Mouse (Mus musculus) Patski (cell line): Measurements from ENCODE around the gene Lyst. TPM values are rescaled to one million over a fixed set of nuclear protein-coding genes. Genes with fewer than 3 reads are reported as not detected.

Experiments used
- ATAC-seq: fragments of 100-300 bp; one replicate; pipeline ENCODE4 v1.8.0; 2021
- CTCF ChIA-PET: fragments of 350-600 bp; sonication (Branson Sonifier 250); formaldehyde crosslinking; loops from one replicate; lab custom pipeline; 2022; ENCODE audit warnings: inconsistent platforms; lab: Charles Lee
- POLR2A ChIA-PET: fragments of 350-600 bp; sonication (Branson Sonifier 250); formaldehyde crosslinking; loops from one replicate; lab custom pipeline; 2022; ENCODE audit warnings: antibody characterized with exemption, inconsistent platforms; lab: Charles Lee
- DNase-seq: peaks from one replicate; pipeline ENCODE4 v3.0.0-alpha.2; 2011; ENCODE audit warnings: low read depth, low spot score
- H3K27me3 ChIP-seq: fragments of 371-371 bp; one replicate; pipeline ENCODE4 v1.5.1; 2021
- CTCF ChIP-seq: fragments of 100-300 bp; IDR thresholded peaks from one replicate; pipeline ENCODE4 v1.5.1; 2021
- in situ Hi-C: fragments of 300-500 bp; cut with MboI; formaldehyde crosslinking; loops from 3 replicates; pipeline ENCODE4 v1.11.1; 2018; ENCODE audit warnings: low pct_unique_long_range_greater_than_20kb, mixed read lengths
- polyA plus RNA-seq: library from polyadenylated mRNA; unstranded; gene quantifications from one replicate; pipeline ENCODE4 v1.2.3, GENCODE M21; 2021

Lyst gene
- polyA plus RNA-seq, 1 experiment from 2014 or later = 28.2 TPM

DNA sequence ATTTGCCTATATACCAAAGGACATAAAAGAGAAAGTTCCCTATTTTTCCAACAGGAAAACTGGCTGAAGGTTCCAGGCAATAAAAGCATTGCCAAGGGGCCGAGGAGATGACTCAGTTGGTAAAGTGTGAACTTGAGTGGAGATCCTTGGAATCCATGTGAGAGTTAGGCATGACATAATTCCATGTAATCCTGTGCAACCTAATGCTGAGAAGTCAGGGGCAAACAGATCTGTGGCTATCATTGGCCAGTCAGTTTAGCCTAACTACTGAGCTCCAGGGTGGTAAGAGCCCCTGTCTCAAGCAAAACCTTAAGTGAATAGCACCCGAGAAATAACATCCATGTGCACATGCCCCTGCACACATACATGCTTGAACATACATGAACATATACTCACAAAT is 17.3 kb upstream of the Lyst start:
- DNase-seq (no peak), ATAC-seq (no peak)
- ChIA-PET POLR2A (interaction anchor here (0.7 kb wide), 1 partner anchor 58 kb away, joined by 3 read pairs; no protein-coding TSS in a partner anchor), CTCF (interaction anchor here (1.5 to 1.6 kb wide), 2 partner anchors 21 to 35 kb away, joined by 3 to 4 read pairs; no protein-coding TSS in a partner anchor)
- in situ Hi-C loops = loop anchor here (5.0 kb wide), 1 partner anchor 36 kb away; no protein-coding TSS in a partner anchor
- no peaks in the 10 kb centered on the region for H3K27me3 ChIP-seq
- TF ChIP-seq CTCF = no peak

- peak; percentile 97 for DNase-seq
- POLR2A ChIA-PET = interaction anchor here (1.0 to 1.4 kb wide), 2 partner anchors 15 to 17 kb away, joined by 4 to 6 read pairs; no protein-coding TSS in a partner anchor
- ATAC-seq = peak; percentile 65
- CTCF ChIA-PET = interaction anchor here (0.8 to 2.5 kb wide), 4 partner anchors 21 to 57 kb away, joined by 3 to 10 read pairs (median 3); no protein-coding TSS in a partner anchor
- H3K27me3 ChIP-seq = no peaks in the 10 kb centered on the region
- in situ Hi-C loops = loop anchor here (5.0 kb wide), 1 partner anchor 36 kb away; no protein-coding TSS in a partner anchor
- no peak for TF ChIP-seq CTCF
These were observed 16.5 kb upstream of the Lyst start for GRCm38 (mm10) chr13:13573572-13574257.

- in situ Hi-C loops = loop anchor here (5.0 kb wide), 1 partner anchor 37 kb away; no protein-coding TSS in a partner anchor
- H3K27me3 ChIP-seq = no peaks in the 10 kb centered on the region
- ChIA-PET CTCF (interaction anchor here (0.8 to 2.5 kb wide), 3 partner anchors 28 to 58 kb away, joined by 3 to 10 read pairs (median 3); no protein-coding TSS in a partner anchor), POLR2A (interaction anchor here (1.0 to 1.4 kb wide), 2 partner anchors 15 to 17 kb away, joined by 4 to 6 read pairs; no protein-coding TSS in a partner anchor)
- no peak for DNase-seq
- TF ChIP-seq CTCF = no peak
- no peak for ATAC-seq
These were observed 15.8 kb upstream of the Lyst start for GRCm38 (mm10) chr13:13574258-13574870.

DNA sequence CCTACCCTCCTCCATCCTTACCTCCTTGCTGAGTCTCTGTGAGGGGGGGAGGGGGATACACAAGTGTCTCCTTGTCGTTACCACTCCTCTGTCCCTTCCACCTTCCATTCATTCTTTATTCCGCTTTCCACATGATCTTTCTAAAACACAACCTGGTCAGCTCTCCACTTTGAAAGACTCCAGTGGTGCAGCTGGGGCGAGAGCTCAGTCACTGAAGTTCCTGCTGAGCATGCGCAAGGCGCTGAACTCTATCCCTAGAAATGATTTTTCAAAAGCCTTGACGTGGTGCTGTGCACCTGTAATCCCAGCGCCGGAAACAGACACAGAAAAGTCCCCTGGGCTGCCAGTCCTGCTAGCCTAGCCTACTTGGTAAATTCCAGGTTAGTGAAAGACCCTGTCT is 15.1 kb upstream of the Lyst start:
- in situ Hi-C loops = no loop called here
- POLR2A ChIA-PET = interaction anchor here (0.7 to 1.4 kb wide), 2 partner anchors 16 to 49 kb away, joined by 4 read pairs; no protein-coding TSS in a partner anchor
- DNase-seq = no peak
- TF ChIP-seq CTCF = no peak
- CTCF ChIA-PET = interaction anchor here (1.1 to 2.5 kb wide), 2 partner anchors 28 to 58 kb away, joined by 3 to 10 read pairs; no protein-coding TSS in a partner anchor
- ATAC-seq = no peak
- no peaks in the 10 kb centered on the region for H3K27me3 ChIP-seq

GRCm38 (mm10) chr13:13576469-13577205 is 13.6 kb upstream of the Lyst start:
- TF ChIP-seq CTCF = no peak
- H3K27me3 ChIP-seq = no peaks in the 10 kb centered on the region
- ATAC-seq = peak; percentile 82
- ChIA-PET CTCF (interaction anchor here (0.8 to 2.5 kb wide), 4 partner anchors 12 to 60 kb away, joined by 3 to 10 read pairs (median 6); no protein-coding TSS in a partner anchor), POLR2A (interaction anchor here (0.7 to 0.9 kb wide), 2 partner anchors 12 to 14 kb away, joined by 3 to 4 read pairs; no protein-coding TSS in a partner anchor)
- no peak for DNase-seq
- in situ Hi-C loops = no loop called here

- H3K27me3 ChIP-seq = no peaks in the 10 kb centered on the region
- in situ Hi-C loops = no loop called here
- ChIA-PET POLR2A (interaction anchor here (0.7 kb wide), 1 partner anchor 41 kb away, joined by 4 read pairs; no protein-coding TSS in a partner anchor), CTCF (no interaction called here)
- no peak for DNase-seq
- ATAC-seq = no peak
- TF ChIP-seq CTCF = no peak
These were observed 8.2 kb upstream of the Lyst start for GRCm38 (mm10) chr13:13581988-13582387.

DNA sequence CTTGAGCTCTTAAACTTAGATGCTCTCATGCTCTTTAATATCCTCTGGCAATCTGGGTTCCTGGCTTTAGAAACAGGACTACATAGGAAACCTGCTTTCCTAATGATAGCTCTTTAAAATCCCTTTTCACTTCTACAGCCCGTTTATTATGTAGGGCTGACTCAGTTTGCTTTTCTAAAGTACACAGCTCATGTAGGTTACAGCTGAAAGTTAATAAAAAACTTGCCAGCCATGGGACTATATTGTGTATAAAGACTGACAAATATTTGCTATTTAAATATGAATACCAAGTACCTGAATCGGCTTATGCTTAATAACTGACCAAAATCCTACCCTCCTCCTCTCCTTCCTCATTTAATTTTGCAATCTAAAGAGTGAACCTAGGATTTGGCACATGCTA is 6.7 kb upstream of the Lyst start:
- TF ChIP-seq CTCF = no peak

GRCm38 (mm10) chr13:13587653-13588184 is 2.5 kb upstream of the Lyst start:
- ATAC-seq (no peak), DNase-seq (no peak)
- POLR2A ChIA-PET = interaction anchor here (1.2 kb wide), 1 partner anchor 11 kb away, joined by 3 read pairs; no protein-coding TSS in a partner anchor
- TF ChIP-seq CTCF = no peak
- CTCF ChIA-PET = interaction anchor here (1.9 to 2.1 kb wide), 2 partner anchors 10 to 71 kb away, joined by 8 to 9 read pairs; no protein-coding TSS in a partner anchor
- in situ Hi-C loops = no loop called here
- no peaks in the 10 kb centered on the region for H3K27me3 ChIP-seq

More for the DNA sequence above, 6.7 kb upstream of the Lyst start:
- DNase-seq (no peak), ATAC-seq (no peak)
- CTCF ChIA-PET = interaction anchor here (1.4 to 1.5 kb wide), 2 partner anchors 57 to 66 kb away, joined by 4 read pairs; no protein-coding TSS in a partner anchor
- POLR2A ChIA-PET = no interaction called here
- in situ Hi-C loops = no loop called here
- H3K27me3 ChIP-seq = no peaks in the 10 kb centered on the region

GRCm38 (mm10) chr13:13588518-13588917 is 1.7 kb upstream of the Lyst start:
- DNase-seq (no peak), ATAC-seq (no peak)
- no peak for TF ChIP-seq CTCF
- no peaks in the 10 kb centered on the region for H3K27me3 ChIP-seq
- POLR2A ChIA-PET = interaction anchor here (1.2 kb wide), 1 partner anchor 11 kb away, joined by 3 read pairs; no protein-coding TSS in a partner anchor
- in situ Hi-C loops = no loop called here
- CTCF ChIA-PET = interaction anchor here (1.0 to 2.3 kb wide), 5 partner anchors 9 to 72 kb away, joined by 3 to 9 read pairs (median 6); no protein-coding TSS in a partner anchor
